Mouse (Mus musculus) embryo, embryonic 9.5 days (tissue): Measurements from ENCODE around the gene Gsg1.

Source experiments
- DNase-seq: peaks from one replicate; pipeline ENCODE4 v3.0.0-alpha.2; 2017; ENCODE audit errors: extremely low spot score

Gene Gsg1

GRCm38 (mm10) chr6:135254153-135254552 lies at the start of gene Gsg1:
Gene Gsg1 (minus strand): TSS chr6:135254351.
- no peak for DNase-seq

DNA sequence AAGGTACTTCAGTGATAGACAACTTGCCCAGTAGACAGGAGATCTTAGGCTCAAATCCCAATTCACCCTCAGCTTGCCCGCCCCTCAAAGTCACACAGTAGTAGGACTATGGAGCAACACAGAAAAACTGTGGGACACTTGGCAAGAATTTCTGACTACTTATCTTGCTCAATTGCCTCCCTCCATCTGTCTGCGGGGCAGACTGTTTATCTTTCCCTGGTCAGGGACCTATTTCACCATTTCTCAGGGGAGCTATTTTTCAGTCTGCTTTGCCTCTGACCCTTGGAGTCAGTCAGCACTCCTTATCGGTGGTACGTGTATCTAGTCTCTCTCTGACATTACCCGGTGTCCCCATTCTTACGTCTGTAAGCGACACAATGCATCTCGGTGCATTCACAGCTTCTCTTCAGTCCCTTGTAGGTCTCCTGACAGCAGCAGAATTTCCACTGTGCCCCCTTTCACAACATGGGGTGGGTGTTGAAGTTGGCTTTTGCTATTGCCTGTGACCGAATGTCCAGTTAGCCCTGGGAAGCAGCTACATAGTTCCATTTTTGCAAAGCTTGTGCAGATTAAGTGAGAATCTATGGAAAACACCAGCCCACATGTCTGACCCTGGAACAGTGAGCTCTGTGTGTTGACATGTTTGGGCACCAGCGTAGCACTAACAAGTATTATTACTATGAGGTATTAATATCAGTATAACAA lies 48.4 kb upstream of the Gsg1 start:
- no peak for DNase-seq

DNA sequence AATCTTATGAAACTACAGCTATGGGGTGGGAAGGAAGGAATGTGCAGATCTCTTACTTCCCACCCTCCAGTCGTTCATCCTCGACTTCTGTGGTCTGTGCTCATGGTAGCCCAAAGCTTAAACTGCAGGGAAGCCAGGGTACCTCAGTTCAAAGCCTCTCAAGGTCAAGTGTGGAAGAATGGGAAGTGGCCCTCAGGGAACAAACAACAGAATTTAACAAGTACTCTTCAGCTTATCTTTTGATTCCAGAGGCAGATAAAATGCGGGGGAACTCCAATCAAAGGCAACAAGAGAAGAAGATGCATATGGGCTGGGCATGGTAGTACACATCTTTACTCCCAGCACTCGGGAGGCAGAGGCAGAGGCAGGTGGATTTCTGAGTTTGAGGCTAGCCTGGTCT lies 46.3 kb upstream of the Gsg1 start:
- DNase-seq = no peak

- DNase-seq = no peak
Measured at GRCm38 (mm10) chr6:135299024-135299550, 44.9 kb upstream of the Gsg1 start.

DNA sequence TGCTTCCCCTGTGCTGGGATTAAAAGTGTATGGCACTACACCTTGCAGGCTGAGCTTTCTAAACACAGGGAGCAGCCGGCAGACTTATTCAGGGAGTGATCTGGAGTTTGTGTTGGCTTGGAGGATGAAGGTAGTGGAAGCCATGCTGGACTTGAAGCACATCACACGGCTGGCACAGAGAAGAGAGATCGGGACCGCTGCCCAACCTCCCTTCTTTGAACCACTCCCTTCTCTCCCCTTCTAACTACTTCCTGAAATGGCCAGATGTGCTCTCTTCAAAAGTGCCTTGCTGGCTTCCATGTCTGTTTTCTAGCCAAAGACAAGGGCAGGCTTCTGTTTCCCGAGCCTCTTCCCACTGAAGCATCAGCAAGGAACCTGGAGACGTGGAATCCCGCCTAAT lies 43.4 kb upstream of the Gsg1 start:
- DNase-seq = no peak

DNA sequence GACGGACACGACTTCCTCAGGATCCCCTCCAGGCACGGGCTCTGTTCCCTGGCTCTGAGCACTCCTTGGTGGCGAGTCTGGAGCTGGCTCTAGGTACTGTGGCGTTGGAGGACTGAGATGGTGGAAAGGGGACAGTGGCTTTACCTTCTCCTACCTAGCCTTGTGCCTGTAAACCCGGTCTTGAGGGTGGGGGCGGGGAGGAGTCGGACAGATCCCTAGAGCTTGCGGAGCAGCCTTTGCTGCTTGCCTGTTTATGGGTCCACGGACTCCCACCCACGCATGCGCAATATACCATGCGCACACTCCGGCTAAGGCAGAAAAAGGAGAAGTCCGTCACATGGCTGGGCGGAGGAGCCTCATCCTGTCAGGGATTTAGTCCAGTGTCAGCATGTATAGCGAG lies 42.1 kb upstream of the Gsg1 start:
- no peak for DNase-seq

DNA sequence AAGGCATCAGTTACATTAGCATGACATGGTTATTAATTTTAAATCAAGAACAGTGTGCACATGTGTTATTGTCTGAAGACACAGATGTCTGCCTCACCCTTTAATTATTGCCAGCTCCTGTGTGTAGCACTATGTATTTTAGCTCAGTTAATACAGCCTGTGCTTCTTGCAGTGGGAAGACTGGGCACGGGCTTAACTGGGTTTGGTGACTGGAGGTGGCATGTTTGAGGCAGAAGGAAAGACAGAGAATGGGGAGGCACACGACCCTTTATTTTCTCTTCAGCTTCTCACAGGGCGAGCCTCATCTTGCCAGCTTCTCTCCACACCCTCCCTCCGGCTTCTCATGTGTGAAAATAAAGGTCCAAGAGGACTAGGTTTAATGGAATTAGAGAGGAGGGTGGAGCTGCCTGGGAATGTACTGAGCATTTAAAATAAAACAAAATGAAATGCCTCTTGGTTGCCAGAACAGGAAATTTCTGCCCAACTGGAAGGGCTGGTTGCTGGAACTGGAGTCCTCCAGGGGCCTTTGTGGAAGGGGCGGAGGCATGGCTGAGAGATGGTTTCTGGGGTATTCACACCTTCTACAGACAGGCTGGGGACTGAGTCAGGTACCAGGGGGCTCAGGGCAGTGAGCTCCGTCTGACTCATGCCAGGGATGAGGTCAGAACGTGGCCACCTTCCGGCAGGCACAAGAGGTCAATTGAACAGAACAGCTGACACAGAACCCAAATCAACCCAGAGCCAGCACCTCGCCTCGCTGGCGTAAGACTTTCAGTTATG lies 41.1 kb upstream of the Gsg1 start:
- DNase-seq = no peak

- no peak for DNase-seq
Measured at GRCm38 (mm10) chr6:135294150-135294549, 40.0 kb upstream of the Gsg1 start.

GRCm38 (mm10) chr6:135292391-135292790 lies 38.2 kb upstream of the Gsg1 start:
- DNase-seq = no peak

GRCm38 (mm10) chr6:135279856-135280255 lies 25.7 kb upstream of the Gsg1 start:
- DNase-seq = no peak

DNA sequence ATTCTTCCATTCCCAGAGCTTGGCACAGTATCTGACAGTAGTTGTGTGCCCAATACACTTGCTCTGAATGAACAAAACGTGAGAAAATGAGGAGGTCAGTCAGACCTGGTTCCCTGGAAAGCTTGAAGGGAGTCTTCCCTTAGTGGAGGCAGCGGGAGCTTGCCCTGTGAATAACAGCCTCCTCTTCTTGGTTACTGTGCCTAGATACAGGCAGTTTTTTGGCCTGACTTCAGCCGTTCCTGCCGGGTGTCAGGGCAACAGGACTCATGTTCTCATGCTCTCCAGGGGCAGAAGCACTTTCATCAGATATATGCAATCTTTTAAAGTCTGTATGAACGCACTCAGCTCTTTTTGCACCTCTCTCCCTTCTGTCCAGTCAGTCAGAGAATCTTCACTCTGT lies 25.1 kb upstream of the Gsg1 start:
- DNase-seq = no peak

DNA sequence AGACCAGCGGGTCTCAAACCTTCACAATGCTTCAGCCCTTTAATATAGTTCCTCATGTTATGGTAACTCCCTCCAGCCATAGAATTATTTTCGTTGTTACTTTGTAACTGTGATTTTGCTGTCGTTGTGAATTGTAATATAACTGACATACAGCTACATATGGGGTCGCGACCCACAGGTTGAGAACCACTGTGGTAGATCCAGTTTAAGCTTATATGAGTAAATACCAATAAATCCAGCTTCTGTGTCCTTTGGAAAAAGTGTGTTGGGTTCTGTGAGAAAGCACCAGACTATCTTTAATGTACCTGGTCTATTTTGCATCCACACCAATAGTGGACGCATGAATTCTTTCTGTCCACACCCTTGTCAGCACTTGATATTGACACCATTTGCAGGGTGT lies 24.2 kb upstream of the Gsg1 start:
- DNase-seq = no peak

- DNase-seq = no peak
Measured at GRCm38 (mm10) chr6:135276474-135277295, 22.5 kb upstream of the Gsg1 start.

DNA sequence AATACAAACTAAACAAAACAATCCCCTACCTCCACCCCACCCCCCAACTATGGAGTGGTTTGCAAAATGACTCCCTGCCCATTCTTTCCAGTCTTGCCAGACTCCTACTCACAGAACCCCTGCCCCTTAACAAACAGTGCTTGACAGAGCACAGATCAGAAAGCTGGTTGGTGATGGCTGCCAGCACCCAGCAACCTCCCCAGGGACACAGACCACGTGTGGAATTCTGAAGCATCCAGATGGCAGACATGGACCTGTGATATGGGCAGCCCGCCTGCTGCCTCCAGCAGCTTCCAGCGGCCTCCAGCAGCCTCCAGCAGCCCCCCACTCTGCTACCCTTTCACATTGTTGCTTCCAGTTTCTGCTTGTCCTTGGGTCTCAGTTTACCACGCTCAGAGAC lies 21.1 kb upstream of the Gsg1 start:
- DNase-seq = no peak

GRCm38 (mm10) chr6:135273066-135273465 lies 18.9 kb upstream of the Gsg1 start:
- no peak for DNase-seq

DNA sequence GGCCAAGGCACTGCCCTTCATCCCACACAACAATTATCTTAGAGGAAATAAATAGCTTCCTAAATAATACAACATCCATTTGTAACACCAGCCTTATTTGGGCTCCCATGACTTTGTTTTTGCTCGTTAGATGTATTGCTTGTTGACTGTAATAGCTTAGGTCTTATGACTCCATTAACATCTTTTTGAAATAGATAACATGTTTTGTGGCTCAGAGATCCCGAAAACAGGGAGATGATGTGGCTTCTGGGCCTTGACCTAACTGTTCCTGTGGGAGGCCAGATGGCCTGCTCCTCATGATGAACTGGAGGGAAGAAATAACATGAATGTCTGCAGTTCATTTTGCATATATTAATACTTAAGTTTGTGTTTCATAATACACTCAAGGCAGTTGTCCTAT lies 17.6 kb upstream of the Gsg1 start:
- no peak for DNase-seq

GRCm38 (mm10) chr6:135269626-135270025 lies 15.5 kb upstream of the Gsg1 start:
- DNase-seq = no peak

GRCm38 (mm10) chr6:135268392-135268791 lies 14.2 kb upstream of the Gsg1 start:
- DNase-seq = no peak

- no peak for DNase-seq
Measured at GRCm38 (mm10) chr6:135267221-135267620, 13.1 kb upstream of the Gsg1 start.

DNA sequence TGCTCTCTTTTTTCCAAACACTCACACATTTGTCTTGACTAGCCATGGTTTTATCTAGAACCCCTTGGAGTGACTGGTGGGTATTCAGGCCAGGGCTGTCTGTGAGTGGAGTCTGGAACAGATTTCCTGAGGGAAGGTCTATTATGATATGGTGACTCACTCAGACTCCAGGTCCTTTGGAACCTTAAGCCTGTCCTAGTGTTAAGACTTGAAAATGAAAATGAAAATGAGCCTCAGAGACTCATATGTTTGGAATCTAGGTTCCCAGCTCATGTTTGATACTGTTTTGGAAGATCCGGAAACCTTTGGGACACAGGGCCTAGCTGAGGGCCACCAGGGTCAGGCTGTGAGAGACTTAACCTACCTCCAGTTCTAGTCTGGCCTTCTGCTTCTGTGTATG lies 11.9 kb upstream of the Gsg1 start:
- DNase-seq = no peak

DNA sequence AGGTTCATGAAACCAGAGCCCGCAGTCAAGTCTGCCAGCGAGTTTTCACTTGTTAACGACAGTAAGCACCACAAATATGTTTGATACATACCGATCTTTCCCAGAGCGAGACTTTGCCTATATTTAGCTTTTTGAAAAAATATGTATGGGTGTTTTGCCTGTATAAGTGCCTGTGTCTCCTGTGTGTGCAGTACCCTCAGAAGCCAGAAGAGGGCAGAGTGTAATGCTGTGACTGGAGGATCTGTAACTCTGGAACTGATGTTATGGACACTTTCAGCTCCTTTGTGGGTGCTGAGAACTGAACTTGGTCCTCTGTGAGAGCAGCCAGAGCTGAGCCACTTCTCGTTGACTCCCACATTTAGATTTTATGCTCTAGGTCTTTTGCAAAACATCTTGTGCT lies 10.0 kb upstream of the Gsg1 start:
- DNase-seq = no peak

DNA sequence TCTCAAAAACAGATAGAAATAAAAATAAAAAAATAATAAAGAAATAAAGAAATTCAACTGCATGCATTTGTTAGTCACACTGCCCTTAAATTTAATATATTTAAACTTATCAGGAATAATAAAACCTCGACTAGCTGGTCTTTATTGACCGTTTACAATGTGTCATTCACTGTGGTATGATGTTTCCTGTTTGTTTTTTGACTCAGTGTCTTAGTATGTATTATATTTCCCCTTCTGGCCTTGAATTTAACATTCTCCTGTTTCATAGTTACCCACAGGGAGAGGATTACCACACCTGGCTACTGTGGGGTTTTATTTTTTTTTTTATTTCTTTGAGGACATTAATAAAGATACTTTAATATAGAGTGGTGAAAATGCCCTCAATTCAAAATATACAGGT lies 8.4 kb upstream of the Gsg1 start:
- no peak for DNase-seq
